Mouse (Mus musculus): Measurements from ENCODE around the gene Pold4. TPM values are rescaled to one million over a fixed set of nuclear protein-coding genes. Genes with fewer than 3 reads are reported as not detected.

The Pold4 gene
- polyA plus RNA-seq, 3 experiments from 2014 or later, result 96.4 to 134 (median 118) TPM

DNA sequence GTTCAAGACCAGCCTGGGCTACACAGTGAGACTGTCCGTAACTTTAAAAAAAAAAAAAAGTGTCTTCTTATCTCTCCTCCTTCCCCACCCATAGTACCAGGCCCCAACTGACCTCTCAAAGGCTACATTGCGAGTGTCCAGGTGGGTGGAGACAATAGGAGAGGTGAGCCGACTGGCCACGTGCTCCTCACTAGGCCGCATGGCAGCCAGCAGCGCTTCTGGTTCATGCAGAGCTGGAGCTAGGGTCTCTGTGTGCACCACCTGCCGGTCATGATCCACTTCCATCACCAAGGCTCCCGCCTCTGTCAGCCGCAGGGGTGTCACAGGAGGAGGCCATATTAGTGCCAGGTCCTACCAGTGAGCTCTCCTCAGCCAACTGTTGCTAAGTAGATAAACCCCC lies 48.7 kb downstream of the Pold4 start:
- ATAC-seq, result no peak

DNA sequence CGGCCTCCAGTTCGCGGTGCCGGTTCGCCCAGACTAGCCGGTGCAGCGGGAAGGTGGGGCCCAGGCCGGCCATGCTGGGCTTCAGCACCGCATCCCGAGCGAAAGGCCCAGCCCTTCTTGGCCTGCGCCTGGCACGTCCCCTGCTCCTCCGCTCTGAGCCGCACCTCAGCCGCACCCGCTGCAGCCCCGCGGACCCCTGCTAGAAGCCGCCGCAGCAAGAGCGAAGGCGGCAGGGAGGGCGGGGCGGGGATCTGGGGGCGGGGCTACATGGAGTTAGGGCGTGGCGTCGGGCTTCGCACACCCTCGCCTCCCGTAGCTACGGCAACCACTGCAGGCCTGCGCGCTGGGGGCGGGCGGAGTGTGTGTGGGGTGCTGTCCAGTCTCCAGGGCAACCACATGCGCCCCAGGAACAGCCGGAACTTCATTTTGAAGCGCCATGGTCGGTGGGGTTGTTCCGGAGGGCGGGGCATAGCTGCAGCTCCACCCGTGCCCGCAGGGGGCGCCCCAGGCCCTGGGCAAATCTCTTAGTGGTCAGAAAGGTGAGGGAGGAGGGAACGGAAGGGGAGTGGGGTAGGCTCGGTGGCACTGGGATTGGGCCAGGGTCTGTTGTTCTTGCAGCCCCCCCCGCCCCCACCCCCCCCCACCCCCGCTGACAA lies 51.3 kb downstream of the Pold4 start, which contains the start of gene Ankrd13d:
TSS of gene Ankrd13d (minus strand) at position 240 of the 656 bp plus-strand sequence.
- peak; percentile 81 for ATAC-seq

Other genes with a start within 250 kb of the Pold4 start
- 1 to 10 TPM in 2 of 3 experiments, under 1 TPM in 1; 0.73 to 2.3 (median 2.2) TPM for gene Acy3, start 245.3 kb upstream of the Pold4 start, polyA plus RNA-seq (2017; shearing (Covaris generic))
- gene Tbx10, start 239.1 kb upstream of the Pold4 start, polyA plus RNA-seq (2017; shearing (Covaris generic)), result not detected
- gene Nudt8, start 231.3 kb upstream of the Pold4 start, polyA plus RNA-seq (2017; shearing (Covaris generic)), result 10 to 100 TPM; 10.3 to 16.2 (median 15.9) TPM
- under 1 TPM; 0.16 to 0.99 (median 0.44) TPM for gene Gm49405, start 231.3 kb upstream of the Pold4 start, polyA plus RNA-seq (2017; shearing (Covaris generic))
- 1 to 10 TPM in 2 of 3 experiments, under 1 TPM in 1; 0.31 to 2.8 (median 1.6) TPM for gene Doc2g, start 228.6 kb upstream of the Pold4 start, polyA plus RNA-seq (2017; shearing (Covaris generic))
- 100 to 1,000 TPM; 104 to 136 (median 114) TPM for gene Ndufv1, start 219.1 kb upstream of the Pold4 start, polyA plus RNA-seq (2017; shearing (Covaris generic))
- 100 to 1,000 TPM; 417 to 553 (median 508) TPM for gene Gstp1, start 193.9 kb upstream of the Pold4 start, polyA plus RNA-seq (2017; shearing (Covaris generic))
- 10 to 100 TPM in 1 of 3 experiments, 1 to 10 TPM in 1, under 1 TPM in 1; 0.72 to 12.0 (median 5.0) TPM for gene Gstp2, start 185.9 kb upstream of the Pold4 start, polyA plus RNA-seq (2017; shearing (Covaris generic))
- gene Gstp3, start 172.3 kb upstream of the Pold4 start, polyA plus RNA-seq (2017; shearing (Covaris generic)), result 100 to 1,000 TPM; 178 to 293 (median 197) TPM
- not detected for gene Cabp2, start 150.3 kb upstream of the Pold4 start, polyA plus RNA-seq (2017; shearing (Covaris generic))
- 100 to 1,000 TPM; 329 to 406 (median 406) TPM for gene Cdk2ap2, start 134.7 kb upstream of the Pold4 start, polyA plus RNA-seq (2017; shearing (Covaris generic))
- 100 to 1,000 TPM in 1 of 3 experiments, 10 to 100 TPM in 2; 80.6 to 147 (median 88.8) TPM for gene Pitpnm1, start 131.9 kb upstream of the Pold4 start, polyA plus RNA-seq (2017; shearing (Covaris generic))
- 100 to 1,000 TPM; 171 to 228 (median 197) TPM for gene Aip, start 106.0 kb upstream of the Pold4 start, polyA plus RNA-seq (2017; shearing (Covaris generic))
- under 1 TPM in 1 of 3 experiments, not detected in 2; 0.22 TPM for gene Gpr152, start 92.1 kb upstream of the Pold4 start, polyA plus RNA-seq (2017; shearing (Covaris generic))
- 1 to 10 TPM in 1 of 3 experiments, under 1 TPM in 2; 0.91 to 1.1 (median 0.97) TPM for gene Cabp4, start 87.9 kb upstream of the Pold4 start, polyA plus RNA-seq (2017; shearing (Covaris generic))
- gene Coro1b, start 83.3 kb upstream of the Pold4 start, polyA plus RNA-seq (2017; shearing (Covaris generic)), result 100 to 1,000 TPM; 228 to 269 (median 241) TPM
- 100 to 1,000 TPM; 802 to 889 (median 855) TPM for gene Ptprcap, start 78.3 kb upstream of the Pold4 start, polyA plus RNA-seq (2017; shearing (Covaris generic))
- 10 to 100 TPM; 26.3 to 35.3 (median 30.1) TPM for gene Rps6kb2, start 68.5 kb upstream of the Pold4 start, polyA plus RNA-seq (2017; shearing (Covaris generic))
- gene Carns1, start 56.4 kb upstream of the Pold4 start, polyA plus RNA-seq (2017; shearing (Covaris generic)), result 10 to 100 TPM in 2 of 3 experiments, 1 to 10 TPM in 1; 5.2 to 12.9 (median 11.9) TPM
- 100 to 1,000 TPM; 608 to 658 (median 621) TPM for gene Tbc1d10c, start 40.6 kb upstream of the Pold4 start, polyA plus RNA-seq (2017; shearing (Covaris generic))
- 1,000 to 10,000 TPM in 1 of 3 experiments, 100 to 1,000 TPM in 2; 808 to 1,210 (median 823) TPM for gene Ppp1ca, start 39.8 kb upstream of the Pold4 start, polyA plus RNA-seq (2017; shearing (Covaris generic))
- gene Rad9a, start 30.2 kb upstream of the Pold4 start, polyA plus RNA-seq (2017; shearing (Covaris generic)), result 10 to 100 TPM; 43.6 to 63.0 (median 59.1) TPM
- 10 to 100 TPM; 13.4 to 51.6 (median 33.9) TPM for gene Clcf1, start 17.7 kb upstream of the Pold4 start, polyA plus RNA-seq (2017; shearing (Covaris generic))
- gene AC109138.7, start 17.5 kb upstream of the Pold4 start, polyA plus RNA-seq (2017; shearing (Covaris generic)), result not detected
- 10 to 100 TPM in 2 of 3 experiments, 1 to 10 TPM in 1; 9.6 to 14.5 (median 13.6) TPM for gene Ssh3, start 37.3 kb downstream of the Pold4 start, polyA plus RNA-seq (2017; shearing (Covaris generic))
- 1 to 10 TPM in 2 of 3 experiments, under 1 TPM in 1; 0.87 to 3.0 (median 2.3) TPM for gene Ankrd13d, start 51.2 kb downstream of the Pold4 start, polyA plus RNA-seq (2017; shearing (Covaris generic))
- 10 to 100 TPM; 81.3 to 90.8 (median 85.9) TPM for gene Grk2, start 74.3 kb downstream of the Pold4 start, polyA plus RNA-seq (2017; shearing (Covaris generic))
- gene Kdm2a, start 166.4 kb downstream of the Pold4 start, polyA plus RNA-seq (2017; shearing (Covaris generic)), result 10 to 100 TPM; 67.5 to 97.8 (median 86.3) TPM
- 1 to 10 TPM in 2 of 3 experiments, under 1 TPM in 1; 0.75 to 2.5 (median 2.4) TPM for gene Rhod, start 207.5 kb downstream of the Pold4 start, polyA plus RNA-seq (2017; shearing (Covaris generic))
- under 1 TPM in 1 of 3 experiments, not detected in 2; 0.20 TPM for gene Syt12, start 245.5 kb downstream of the Pold4 start, polyA plus RNA-seq (2017; shearing (Covaris generic))

Measured in inflammation-experienced regulatory T-cells, adult 6 months (primary cell).